Mouse (Mus musculus): ENCODE results near the gene Cckbr.

GRCm38 (mm10) chr7:105499676-105500075 is 74.1 kb downstream of the Cckbr start:
- TF ChIP-seq CTCF (IDR thresholded peaks at IDR 0.05) (no peak), EP300 (IDR thresholded peaks at IDR 0.05) (no peak)

Data from lung, postnatal 0 days (tissue).